Mouse (Mus musculus): ENCODE measurements around the gene Tmem120b. TPM values are rescaled to one million over a fixed set of nuclear protein-coding genes. Genes with fewer than 3 reads are reported as not detected.
A peak's percentile ranks its signal among the peaks of the same experiment; 100 is the strongest.

Gene Tmem120b
- polyA plus RNA-seq, 1 experiment from 2014 or later: 12.9 TPM

- no peaks in the 10 kb centered on the region for H3K36me3 ChIP-seq
- WGBS: 3% methylated on average over 35 of the region's 35 CpGs
- H3K4me2 ChIP-seq: peak overlapping the region; percentile 98
- H3K9ac ChIP-seq: peak overlapping the region; percentile 85
- peak; percentile 80 for ATAC-seq (ENCODE audit: insufficient read depth, low FRiP score, low read depth)
- H3K27ac ChIP-seq: peak overlapping the region; percentile 72
- no peaks in the 10 kb centered on the region for H3K27me3 ChIP-seq (replicated peaks)
- no peaks in the 10 kb centered on the region for H3K9me3 ChIP-seq
- peak overlapping the region; percentile 76 for H3K4me3 ChIP-seq (replicated peaks)
- H3K4me1 ChIP-seq: peaks cover 22% of the 10 kb centered on the region
Measured at GRCm38 (mm10) chr5:123076419-123077281, 8.4 kb downstream of the Tmem120b start.

- Histone ChIP-seq H3K27me3 (replicated peaks) (no peaks in the 10 kb centered on the region), H3K27ac (peak overlapping the region; percentile 57), H3K4me3 (replicated peaks) (no peak overlapping the region), H3K4me2 (no peak overlapping the region), H3K9ac (no peak overlapping the region), H3K9me3 (no peaks in the 10 kb centered on the region), H3K36me3 (no peaks in the 10 kb centered on the region), H3K4me1 (peaks cover 22% of the 10 kb centered on the region)
- ATAC-seq (ENCODE audit: insufficient read depth, low FRiP score, low read depth): no peak
- 78% methylated on average over 1 of the region's 1 CpGs for WGBS
Measured at GRCm38 (mm10) chr5:123079568-123079967, 11.4 kb downstream of the Tmem120b start.

- Histone ChIP-seq H3K27me3 (replicated peaks) (no peaks in the 10 kb centered on the region), H3K27ac (peak overlapping the region; percentile 57)
- WGBS: 57% methylated on average over 8 of the region's 8 CpGs
Measured at GRCm38 (mm10) chr5:123080041-123080440, 11.8 kb downstream of the Tmem120b start.

GRCm38 (mm10) chr5:123080510-123080909 is 12.3 kb downstream of the Tmem120b start:
- no peak overlapping the region for H3K27ac ChIP-seq
- H3K4me3 ChIP-seq (replicated peaks): no peak overlapping the region
- no peaks in the 10 kb centered on the region for H3K36me3 ChIP-seq
- peaks cover 18% of the 10 kb centered on the region for H3K4me1 ChIP-seq
- no peaks in the 10 kb centered on the region for H3K27me3 ChIP-seq (replicated peaks)
- H3K4me2 ChIP-seq: no peak overlapping the region
- H3K9ac ChIP-seq: no peak overlapping the region
- WGBS: 93% methylated on average over 13 of the region's 13 CpGs
- H3K9me3 ChIP-seq: no peaks in the 10 kb centered on the region
- ATAC-seq (ENCODE audit: insufficient read depth, low FRiP score, low read depth): no peak

More at GRCm38 (mm10) chr5:123080041-123080440, 11.8 kb downstream of the Tmem120b start:
- Histone ChIP-seq H3K9me3 (no peaks in the 10 kb centered on the region), H3K4me1 (peaks cover 22% of the 10 kb centered on the region), H3K4me2 (no peak overlapping the region), H3K36me3 (no peaks in the 10 kb centered on the region), H3K9ac (no peak overlapping the region), H3K4me3 (replicated peaks) (no peak overlapping the region)
- no peak for ATAC-seq (ENCODE audit: insufficient read depth, low FRiP score, low read depth)

- Histone ChIP-seq H3K9ac (no peak overlapping the region), H3K27me3 (replicated peaks) (no peaks in the 10 kb centered on the region), H3K4me2 (no peak overlapping the region), H3K36me3 (no peaks in the 10 kb centered on the region), H3K9me3 (no peaks in the 10 kb centered on the region), H3K4me1 (no peaks in the 10 kb centered on the region), H3K4me3 (replicated peaks) (no peak overlapping the region), H3K27ac (no peak overlapping the region)
- 68% methylated on average over 13 of the region's 13 CpGs for WGBS
- no peak for ATAC-seq (ENCODE audit: insufficient read depth, low FRiP score, low read depth)
Measured at GRCm38 (mm10) chr5:123083340-123084050, 15.3 kb downstream of the Tmem120b start.

- Histone ChIP-seq H3K9me3 (no peaks in the 10 kb centered on the region), H3K4me2 (no peak overlapping the region), H3K9ac (no peak overlapping the region), H3K4me1 (no peaks in the 10 kb centered on the region), H3K27ac (no peak overlapping the region), H3K4me3 (replicated peaks) (no peak overlapping the region), H3K27me3 (replicated peaks) (no peaks in the 10 kb centered on the region), H3K36me3 (no peaks in the 10 kb centered on the region)
- WGBS: 82% methylated on average over 2 of the region's 2 CpGs
- no peak for ATAC-seq (ENCODE audit: insufficient read depth, low FRiP score, low read depth)
Measured at GRCm38 (mm10) chr5:123086501-123086900, 18.3 kb downstream of the Tmem120b start.

- ATAC-seq (ENCODE audit: insufficient read depth, low FRiP score, low read depth): no peak
- Histone ChIP-seq H3K9ac (no peak overlapping the region), H3K4me3 (replicated peaks) (no peak overlapping the region), H3K27ac (no peak overlapping the region), H3K4me1 (no peaks in the 10 kb centered on the region), H3K9me3 (no peaks in the 10 kb centered on the region), H3K36me3 (no peaks in the 10 kb centered on the region), H3K27me3 (replicated peaks) (no peaks in the 10 kb centered on the region), H3K4me2 (no peak overlapping the region)
- WGBS: 85% methylated on average over 4 of the region's 4 CpGs
Measured at GRCm38 (mm10) chr5:123088784-123089183, 20.6 kb downstream of the Tmem120b start.

GRCm38 (mm10) chr5:123090560-123091306 is 22.5 kb downstream of the Tmem120b start:
- Histone ChIP-seq H3K4me2 (no peak overlapping the region), H3K9ac (no peak overlapping the region), H3K27me3 (replicated peaks) (no peaks in the 10 kb centered on the region), H3K36me3 (no peaks in the 10 kb centered on the region), H3K9me3 (no peaks in the 10 kb centered on the region), H3K4me3 (replicated peaks) (no peak overlapping the region), H3K4me1 (no peaks in the 10 kb centered on the region), H3K27ac (no peak overlapping the region)
- ATAC-seq (ENCODE audit: insufficient read depth, low FRiP score, low read depth): no peak
- WGBS: 82% methylated on average over 10 of the region's 10 CpGs

GRCm38 (mm10) chr5:123093077-123093633 is 24.9 kb downstream of the Tmem120b start:
- Histone ChIP-seq H3K9ac (no peak overlapping the region), H3K4me3 (replicated peaks) (no peak overlapping the region), H3K9me3 (no peaks in the 10 kb centered on the region), H3K27ac (no peak overlapping the region), H3K4me2 (no peak overlapping the region), H3K36me3 (no peaks in the 10 kb centered on the region), H3K27me3 (replicated peaks) (no peaks in the 10 kb centered on the region), H3K4me1 (no peaks in the 10 kb centered on the region)
- WGBS: 64% methylated on average over 14 of the region's 14 CpGs
- ATAC-seq (ENCODE audit: insufficient read depth, low FRiP score, low read depth): peak; percentile 80; the same call in 1 of the 2 replicates

- WGBS: 67% methylated on average over 25 of the region's 25 CpGs
- Histone ChIP-seq H3K4me2 (no peak overlapping the region), H3K4me3 (replicated peaks) (no peak overlapping the region), H3K27ac (no peak overlapping the region), H3K9ac (no peak overlapping the region), H3K4me1 (no peaks in the 10 kb centered on the region), H3K27me3 (replicated peaks) (no peaks in the 10 kb centered on the region), H3K9me3 (no peaks in the 10 kb centered on the region), H3K36me3 (no peaks in the 10 kb centered on the region)
- ATAC-seq (ENCODE audit: insufficient read depth, low FRiP score, low read depth): peak; percentile 84
Measured at GRCm38 (mm10) chr5:123094238-123094991, 26.2 kb downstream of the Tmem120b start.

- Histone ChIP-seq H3K4me2 (no peak overlapping the region), H3K9me3 (no peaks in the 10 kb centered on the region), H3K27ac (no peak overlapping the region), H3K4me1 (no peaks in the 10 kb centered on the region), H3K9ac (no peak overlapping the region), H3K4me3 (replicated peaks) (no peak overlapping the region), H3K27me3 (replicated peaks) (no peaks in the 10 kb centered on the region), H3K36me3 (no peaks in the 10 kb centered on the region)
- 88% methylated on average over 8 of the region's 8 CpGs for WGBS
- no peak for ATAC-seq (ENCODE audit: insufficient read depth, low FRiP score, low read depth)
Measured at GRCm38 (mm10) chr5:123096299-123096698, 28.1 kb downstream of the Tmem120b start.

Data from stomach, embryonic 15.5 days (tissue).